Mouse (Mus musculus) forebrain, embryonic 16.5 days (tissue): ENCODE measurements around the gene Leng1. TPM values are rescaled to one million over a fixed set of nuclear protein-coding genes. Genes with fewer than 3 reads are reported as not detected.

Source experiments
- ATAC-seq: fragments of 200-750 bp; cut with Nextera tagmentation; 2 replicates; pipeline ENCODE4 v1.8.0; 2017; ENCODE audit warnings: mild to moderate bottlenecking, moderate library complexity
- H3K27ac ChIP-seq: fragments of 300-500 bp; sonication (generic); 2 replicates; pipeline ENCODE4 v1.5.1; 2014; ENCODE audit warnings: low read length, control low read depth
- H3K27me3 ChIP-seq: fragments of 300-500 bp; sonication (generic); replicated peaks from 2 replicates; pipeline ENCODE4 v1.6.1; 2014; ENCODE audit warnings: low read length; ENCODE audit not compliant: control insufficient read depth, insufficient read depth
- H3K36me3 ChIP-seq: fragments of 300-500 bp; sonication (generic); 2 replicates; pipeline ENCODE4 v1.6.1; 2014; ENCODE audit not compliant: control insufficient read depth, insufficient read depth
- H3K4me1 ChIP-seq: fragments of 300-500 bp; sonication (generic); replicated peaks from 2 replicates; pipeline ENCODE4 v1.6.1; 2014; ENCODE audit warnings: low read length; ENCODE audit not compliant: control insufficient read depth, insufficient read depth
- H3K4me2 ChIP-seq: fragments of 300-500 bp; sonication (generic); 2 replicates; pipeline ENCODE4 v1.6.1; 2014; ENCODE audit warnings: mild to moderate bottlenecking, low read length, control low read depth
- H3K4me3 ChIP-seq: fragments of 300-500 bp; sonication (generic); replicated peaks from 2 replicates; pipeline ENCODE4 v1.5.1; 2014; ENCODE audit warnings: mild to moderate bottlenecking, low read length, control low read depth
- H3K9ac ChIP-seq: fragments of 300-500 bp; sonication (generic); replicated peaks from 2 replicates; pipeline ENCODE4 v1.6.1; 2014; ENCODE audit warnings: low read depth, low read length, control low read depth
- H3K9me3 ChIP-seq: fragments of 300-500 bp; sonication (generic); 2 replicates; pipeline ENCODE4 v1.6.1; 2016; ENCODE audit warnings: low read length; ENCODE audit not compliant: control insufficient read depth
- WGBS: fragments of 180-500 bp; shearing (Covaris S2); extraction: QIAGEN DNeasy Blood & Tissue Kit; methylation state at CpG from one replicate; pipeline ENCODE4 v1.1.7; 2014; 5-methylcytosine and 5-hydroxymethylcytosine counted together
- polyA plus RNA-seq: library from polyadenylated mRNA; unstranded; fragments of >200 nt; fragmentation: Nextera tagmentation; extraction: Ambion mirVana; gene quantifications from 2 replicates; pipeline ENCODE4 v1.2.1, GENCODE M21; 2015

Leng1 gene
- polyA plus RNA-seq, 1 experiment from 2014 or later, result 15.5 TPM

GRCm38 (mm10) chr7:3644672-3645487 lies 20.8 kb downstream of the Leng1 start, which contains the start of gene Cnot3:
Gene Cnot3, plus strand, starts transcription at chr7:3645268.
- peak; percentile 97 for ATAC-seq
- peak within 1 kb of the TSS; percentile 80 for H3K9ac ChIP-seq
- WGBS, result 0% methylated on average over 48 of the region's 58 CpGs
- H3K36me3 ChIP-seq, result peaks cover 9% of the 10 kb centered on the region
- H3K4me3 ChIP-seq, result peak within 1 kb of the TSS; percentile 71
- H3K4me1 ChIP-seq, result peaks cover 37% of the 10 kb centered on the region
- no peaks in the 10 kb centered on the region for H3K9me3 ChIP-seq
- H3K27ac ChIP-seq, result peak within 1 kb of the TSS; percentile 97
- no peaks in the 10 kb centered on the region for H3K27me3 ChIP-seq
- H3K4me2 ChIP-seq, result peak within 1 kb of the TSS; percentile 88

GRCm38 (mm10) chr7:3644348-3644671 lies 21.3 kb downstream of the Leng1 start:
- no peaks in the 10 kb centered on the region for H3K9me3 ChIP-seq
- peaks cover 12% of the 10 kb centered on the region for H3K36me3 ChIP-seq
- peak overlapping the region; percentile 33; the same call in 1 of the 2 replicates for H3K9ac ChIP-seq
- peak overlapping the region; percentile 62 for H3K27ac ChIP-seq
- 1% methylated on average over 11 of the region's 11 CpGs for WGBS
- peaks cover 37% of the 10 kb centered on the region for H3K4me1 ChIP-seq
- H3K27me3 ChIP-seq, result no peaks in the 10 kb centered on the region
- peak overlapping the region; percentile 47 for H3K4me3 ChIP-seq
- H3K4me2 ChIP-seq, result peak overlapping the region; percentile 76
- ATAC-seq, result no peak

- Histone ChIP-seq H3K4me2 (peak overlapping the region; percentile 76), H3K27ac (no peak overlapping the region), H3K9me3 (no peaks in the 10 kb centered on the region), H3K27me3 (no peaks in the 10 kb centered on the region), H3K9ac (no peak overlapping the region; the same call in 1 of the 2 replicates), H3K4me3 (peak overlapping the region; percentile 47), H3K4me1 (peaks cover 34% of the 10 kb centered on the region), H3K36me3 (peaks cover 12% of the 10 kb centered on the region)
- 23% methylated on average over 9 of the region's 9 CpGs for WGBS
- ATAC-seq, result no peak
Observed at GRCm38 (mm10) chr7:3643843-3644242, 21.8 kb downstream of the Leng1 start.

GRCm38 (mm10) chr7:3643412-3643811 lies 22.2 kb downstream of the Leng1 start:
- Histone ChIP-seq H3K4me3 (no peak overlapping the region), H3K4me2 (no peak overlapping the region), H3K9ac (no peak overlapping the region), H3K36me3 (peaks cover 12% of the 10 kb centered on the region), H3K27me3 (no peaks in the 10 kb centered on the region), H3K9me3 (no peaks in the 10 kb centered on the region), H3K27ac (no peak overlapping the region), H3K4me1 (peaks cover 31% of the 10 kb centered on the region)
- no peak for ATAC-seq
- WGBS, result 73% methylated on average over 5 of the region's 5 CpGs

GRCm38 (mm10) chr7:3630478-3630815 lies 35.2 kb downstream of the Leng1 start:
- H3K4me1 ChIP-seq, result peaks cover 26% of the 10 kb centered on the region
- no peaks in the 10 kb centered on the region for H3K27me3 ChIP-seq
- peaks cover 3% of the 10 kb centered on the region; the same call in 1 of the 2 replicates for H3K36me3 ChIP-seq
- peak overlapping the region; percentile 81 for H3K4me2 ChIP-seq
- peak overlapping the region; percentile 74 for H3K9ac ChIP-seq
- no peaks in the 10 kb centered on the region for H3K9me3 ChIP-seq
- no peak for ATAC-seq
- no peak overlapping the region for H3K27ac ChIP-seq
- H3K4me3 ChIP-seq, result peak overlapping the region; percentile 75
- WGBS, result 65% methylated on average over 3 of the region's 3 CpGs

- peak within 1 kb of the TSS; percentile 81 for H3K27ac ChIP-seq
- peak within 1 kb of the TSS; percentile 75 for H3K4me3 ChIP-seq
- H3K36me3 ChIP-seq, result peaks cover 2% of the 10 kb centered on the region; the same call in 1 of the 2 replicates
- H3K4me2 ChIP-seq, result peak within 1 kb of the TSS; percentile 99
- WGBS, result under 1% methylated on average over 47 of the region's 47 CpGs
- H3K4me1 ChIP-seq, result peaks cover 26% of the 10 kb centered on the region
- no peaks in the 10 kb centered on the region for H3K27me3 ChIP-seq
- H3K9ac ChIP-seq, result peak within 1 kb of the TSS; percentile 74
- no peaks in the 10 kb centered on the region for H3K9me3 ChIP-seq
- peak; percentile 88 for ATAC-seq
Observed at GRCm38 (mm10) chr7:3629543-3630477, 35.8 kb downstream of the Leng1 start, which contains the start of the genes Tfpt and Prpf31. Gene Tfpt, minus strand, starts transcription at chr7:3629929. Gene Prpf31, plus strand, starts transcription at chr7:3629985.

- 40% methylated on average over 4 of the region's 4 CpGs for WGBS
- no peaks in the 10 kb centered on the region for H3K27me3 ChIP-seq
- peaks cover 8% of the 10 kb centered on the region for H3K36me3 ChIP-seq
- H3K9me3 ChIP-seq, result no peaks in the 10 kb centered on the region
- H3K27ac ChIP-seq, result peak overlapping the region; percentile 81; the same call in 1 of the 2 replicates
- H3K4me3 ChIP-seq, result peak overlapping the region; percentile 75
- peak overlapping the region; percentile 99 for H3K4me2 ChIP-seq
- peak overlapping the region; percentile 68 for H3K9ac ChIP-seq
- ATAC-seq, result peak; percentile 49
- H3K4me1 ChIP-seq, result peaks cover 26% of the 10 kb centered on the region
Observed at GRCm38 (mm10) chr7:3629030-3629429, 36.6 kb downstream of the Leng1 start.

GRCm38 (mm10) chr7:3617242-3617995 lies 48.2 kb downstream of the Leng1 start, which contains the start of gene Ndufa3:
Gene Ndufa3, plus strand, starts transcription at chr7:3617373.
- no peaks in the 10 kb centered on the region for H3K27me3 ChIP-seq
- peak; percentile 98 for ATAC-seq
- peak within 1 kb of the TSS; percentile 81 for H3K9ac ChIP-seq
- WGBS, result under 1% methylated on average over 32 of the region's 32 CpGs
- peak within 1 kb of the TSS; percentile 69 for H3K4me2 ChIP-seq
- H3K9me3 ChIP-seq, result no peaks in the 10 kb centered on the region
- peaks cover 6% of the 10 kb centered on the region for H3K4me1 ChIP-seq
- H3K4me3 ChIP-seq, result peak within 1 kb of the TSS; percentile 61
- H3K27ac ChIP-seq, result peak within 1 kb of the TSS; percentile 33; the same call in 1 of the 2 replicates
- H3K36me3 ChIP-seq, result peaks cover 7% of the 10 kb centered on the region
